Mouse (Mus musculus) liver, embryonic 14.5 days (tissue): ENCODE results near the gene Trpc5.

Experiments
- CTCF ChIP-seq: IDR thresholded peaks from 2 replicates; pipeline ENCODE4 v1.5.1; 2016; ENCODE audit warnings: antibody characterized with exemption, low read depth, control low read depth
- EP300 ChIP-seq: IDR thresholded peaks from 2 replicates; pipeline ENCODE4 v1.6.1; 2016; ENCODE audit warnings: antibody characterized with exemption, low read depth

- TF ChIP-seq CTCF, result no peak
- no peak for TF ChIP-seq EP300
These were observed 349.6 kb downstream of the Trpc5 start for GRCm38 (mm10) chrX:144338355-144338754.
